Mouse (Mus musculus) lung, postnatal 0 days (tissue): ENCODE data around the gene Itpr1.

Experiments
- CTCF ChIP-seq: IDR thresholded peaks from 2 replicates; pipeline ENCODE4 v1.5.1; 2016; ENCODE audit warnings: antibody characterized with exemption, mild to moderate bottlenecking
- EP300 ChIP-seq: IDR thresholded peaks from 2 replicates; pipeline ENCODE4 v1.6.1; 2016; ENCODE audit warnings: antibody characterized with exemption, mild to moderate bottlenecking, control low read depth

- TF ChIP-seq EP300 (no peak), CTCF (no peak)
Observed at GRCm38 (mm10) chr6:108553536-108553935, 340.6 kb downstream of the Itpr1 start.
